Comparison of ENCODE assay signal across 9 mouse cellular contexts in genomic region chr7:116713200-116713599, GRCm38 (mm10).
DNase-seq lines count a peak whose midpoint lies in the region; ATAC-seq and TF ChIP-seq lines count a peak whose summit lies in the region.
"Had no signal": no experiment of that assay in that cellular context is flagged by ENCODE, and none has a peak within 500 bp of the region (broad histone marks: within the 10 kb centered on the region; RNA-seq: fewer than 3 reads in every experiment).

No protein-coding gene starts in this region.

- peak; percentile 24 for DNase-seq in adrenal gland, postnatal 10 days
- DNase-seq in adrenal gland, adult 8-10 months: no peak
- no peak for DNase-seq in heart, adult 2 months
- peak; percentile 14 for DNase-seq in ovary, postnatal 36 days (ENCODE audit: low spot score)
- no peak for DNase-seq in ovary, postnatal 14 days (ENCODE audit: low spot score)
- DNase-seq in layer of hippocampus, postnatal 14 days (ENCODE audit: low spot score in 2 of 2): peak; percentile 22 to 35

- no peak for ATAC-seq in heart, embryonic 11.5 days (replicated peaks; ENCODE audit: insufficient number of reproducible peaks, low FRiP score, low TSS enrichment)
- ATAC-seq in CD4-positive, CD25-positive, alpha-beta regulatory T cell, adult 4 months: no peak

- peaks cover 18% of the 10 kb centered on the region for H3K4me1 ChIP-seq in heart, adult 2 months (ENCODE audit: control insufficient read depth, insufficient read depth, low read length)
- H3K4me1 ChIP-seq in heart, embryonic 11.5 days (ENCODE audit: control insufficient read depth, insufficient read depth, low read length): no peaks in the 10 kb centered on the region

- H3K27me3 ChIP-seq in heart, adult 2 months (ENCODE audit: control insufficient read depth, insufficient read depth, low read length): no peaks in the 10 kb centered on the region
- H3K27me3 ChIP-seq in heart, embryonic 11.5 days (ENCODE audit: control insufficient read depth, insufficient read depth, low read length): no peaks in the 10 kb centered on the region

- H3K79me2 ChIP-seq in heart, adult 2 months (replicated peaks; ENCODE audit: control insufficient read depth, insufficient read depth, low read length): no peaks in the 10 kb centered on the region

- TF ChIP-seq EP300 in heart, adult 2 months (IDR thresholded peaks at IDR 0.05; ENCODE audit: insufficient read depth, low read depth, low read length): no peak

- TF ChIP-seq POLR2A in heart, adult 2 months (IDR thresholded peaks at IDR 0.05; ENCODE audit: insufficient read depth, low read depth, low read length): no peak

- 51% methylated on average over 8 of the region's 8 CpGs for WGBS in heart, adult 2 months
- WGBS in heart, embryonic 11.5 days (ENCODE audit: insufficient replicate concordance): 75% methylated on average over 8 of the region's 8 CpGs

- intact Hi-C loops in heart, adult 2 months (cut with DNase I): no loop called here

- H3K36me3 ChIP-seq in heart, adult 2 months (ENCODE audit: control insufficient read depth, insufficient read depth, low read length): no peaks in the 10 kb centered on the region
- no peaks in the 10 kb centered on the region for H3K36me3 ChIP-seq in heart, embryonic 11.5 days (ENCODE audit: control insufficient read depth, insufficient read depth, low read length)

- no peak for TF ChIP-seq CTCF in heart, adult 2 months (IDR thresholded peaks at IDR 0.05)

- H3K4me3 ChIP-seq in heart, adult 2 months: no peak overlapping the region
- H3K4me3 ChIP-seq in heart, embryonic 11.5 days (ENCODE audit: low read depth, low read length): no peak overlapping the region

- H3K9me3 ChIP-seq in heart, embryonic 11.5 days (replicated peaks; ENCODE audit: control insufficient read depth, low read length): no peaks in the 10 kb centered on the region

- peak overlapping the region; percentile 77 for H3K27ac ChIP-seq in heart, adult 2 months
- H3K27ac ChIP-seq in heart, embryonic 11.5 days (ENCODE audit: low read depth, low read length): no peak overlapping the region
- H3K27ac ChIP-seq: stomach, postnatal 0 days had no signal

- H3K9ac ChIP-seq in heart, adult 2 months (ENCODE audit: low read depth, low read length): no peak overlapping the region
- no peak overlapping the region for H3K9ac ChIP-seq in heart, embryonic 11.5 days (ENCODE audit: low read depth, low read length)

- no peak overlapping the region for H3K4me2 ChIP-seq in heart, embryonic 11.5 days

Comparison
In these comparisons a context has a peak if more than half of its experiments do, and no peak if none do; other contexts are left out.
1. DNase-seq: peak in adrenal gland, postnatal 10 days (single experiment), ovary, postnatal 36 days (single experiment) and layer of hippocampus, postnatal 14 days (2 of 2); none in adrenal gland, adult 8-10 months (single experiment), heart, adult 2 months (0 of 2) and ovary, postnatal 14 days (single experiment).